8 mouse cellular contexts compared by ENCODE assay signal in genomic region chr15:83167126-83167525, GRCm38 (mm10). TPM values are rescaled to one million over a fixed set of nuclear protein-coding genes. Genes with fewer than 3 reads are reported as not detected.
A peak's percentile ranks its signal among the peaks of the same experiment; 100 is the strongest.
DNase-seq lines count a peak whose midpoint lies in the region; ATAC-seq and TF ChIP-seq lines count a peak whose summit lies in the region.

No protein-coding gene starts in this region.

- peak overlapping the region; percentile 10; the same call in 1 of the 2 replicates for H3K4me2 ChIP-seq in kidney, postnatal 0 days (ENCODE audit: low read length)

- peak overlapping the region; percentile 24; the same call in 1 of the 2 replicates for H3K9ac ChIP-seq in kidney, postnatal 0 days (ENCODE audit: low read depth, low read length)

- 33% methylated on average over 5 of the region's 5 CpGs for WGBS in kidney, postnatal 0 days
- 90% methylated on average over 5 of the region's 5 CpGs for WGBS in macrophage (ENCODE audit: missing documents)

- ATAC-seq in kidney, postnatal 0 days (replicated peaks; ENCODE audit: low FRiP score, low read depth): peak; percentile 14; the same call in 1 of the 2 replicates

- peak overlapping the region; percentile 47 for H3K27ac ChIP-seq in kidney, postnatal 0 days
- peak overlapping the region; percentile 12; the same call in 1 of the 2 replicates for H3K27ac ChIP-seq in macrophage

- H3K9me3 ChIP-seq in kidney, postnatal 0 days (replicated peaks; ENCODE audit: low read length): no peaks in the 10 kb centered on the region

- no peak overlapping the region for H3K4me3 ChIP-seq in kidney, postnatal 0 days (replicated peaks; ENCODE audit: low read depth, low read length)
- no peak overlapping the region for H3K4me3 ChIP-seq in macrophage (ENCODE audit: inconsistent target)

- peaks cover 41% of the 10 kb centered on the region for H3K4me1 ChIP-seq in kidney, postnatal 0 days (replicated peaks; ENCODE audit: insufficient read depth, low read length)

- peaks cover 8% of the 10 kb centered on the region; the same call in 1 of the 2 replicates for H3K36me3 ChIP-seq in kidney, postnatal 0 days (ENCODE audit: insufficient read depth, low read length)
- peaks cover 15% of the 10 kb centered on the region for H3K36me3 ChIP-seq in macrophage (ENCODE audit: inconsistent target)

- H3K79me2 ChIP-seq in macrophage (ENCODE audit: inconsistent target): peaks cover 62% of the 10 kb centered on the region

- H3K27me3 ChIP-seq in kidney, postnatal 0 days (ENCODE audit: insufficient read depth, low read length): no peaks in the 10 kb centered on the region

- DNase-seq in cerebellum, adult 8-10 months: peak; percentile 13
- no peak for DNase-seq in cerebellum, adult 11 months
- peak; percentile 55 for DNase-seq in kidney, postnatal 0 days (ENCODE audit: low spot score)
- no peak for DNase-seq in kidney, adult 18-20 months
- peak; percentile 54 for DNase-seq in kidney, postnatal 10 days
- DNase-seq in right cerebral cortex, adult 2 months (ENCODE audit: low spot score in 2 of 2): no peak
- no peak for DNase-seq in ovary, postnatal 14 days (ENCODE audit: low spot score)

- TF ChIP-seq CTCF in kidney, postnatal 0 days (IDR thresholded peaks at IDR 0.05; ENCODE audit: low read depth): no peak

RNA-seq across cellular contexts. Expression of gene Cyb5r3, which starts 5.3 kb away (rescaled TPM):
- polyA plus RNA-seq in kidney, postnatal 0 days (2015; fragmentation: Nextera tagmentation; extraction: Ambion mirVana): 90.9 and 104 TPM in 2 replicates
- 10 to 100 TPM; 12.0 to 63.5 (median 25.2) TPM for total RNA-seq in macrophage (2018; cell fraction: chromatin; rRNA removed)
- 100 to 1,000 TPM in 21 of 26 experiments, 10 to 100 TPM in 5; 77.6 to 133 (median 112) TPM for total RNA-seq in macrophage (2018; cell fraction: cytosol; rRNA removed)
- total RNA-seq in macrophage (2018; cell fraction: nucleus; rRNA removed): 10 to 100 TPM; 19.6 to 67.0 (median 35.6) TPM
- polyA plus RNA-seq in macrophage (2018): 102 to 248 TPM (median 154 TPM) in 3 replicates

RNA-seq across cellular contexts. Expression of gene Poldip3, which starts 17.9 kb away (rescaled TPM):
- 88.6 and 101 TPM in 2 replicates for polyA plus RNA-seq in kidney, postnatal 0 days (2015; fragmentation: Nextera tagmentation; extraction: Ambion mirVana)
- total RNA-seq in macrophage (2018; cell fraction: chromatin; rRNA removed): 100 to 1,000 TPM; 146 to 247 (median 200) TPM
- 100 to 1,000 TPM in 2 of 26 experiments, 10 to 100 TPM in 24; 75.1 to 105 (median 86.4) TPM for total RNA-seq in macrophage (2018; cell fraction: cytosol; rRNA removed)
- 100 to 1,000 TPM; 107 to 217 (median 136) TPM for total RNA-seq in macrophage (2018; cell fraction: nucleus; rRNA removed)
- 48.8 to 64.2 TPM (median 61.5 TPM) in 3 replicates for polyA plus RNA-seq in macrophage (2018)

RNA-seq across cellular contexts. Expression of gene Rrp7a, which starts 44.5 kb away (rescaled TPM):
- 52.9 and 56.2 TPM in 2 replicates for polyA plus RNA-seq in kidney, postnatal 0 days (2015; fragmentation: Nextera tagmentation; extraction: Ambion mirVana)
- 100 to 1,000 TPM in 4 of 26 experiments, 10 to 100 TPM in 22; 35.4 to 192 (median 66.1) TPM for total RNA-seq in macrophage (2018; cell fraction: chromatin; rRNA removed)
- 10 to 100 TPM; 32.6 to 61.8 (median 46.3) TPM for total RNA-seq in macrophage (2018; cell fraction: cytosol; rRNA removed)
- total RNA-seq in macrophage (2018; cell fraction: nucleus; rRNA removed): 100 to 1,000 TPM in 2 of 26 experiments, 10 to 100 TPM in 24; 41.1 to 136 (median 76.9) TPM
- polyA plus RNA-seq in macrophage (2018): 36.6 to 49.8 TPM (median 45.8 TPM) in 3 replicates

Comparison
In these comparisons a context has a peak if more than half of its experiments do, and no peak if none do; other contexts are left out.
1. DNase-seq: peak in cerebellum, adult 8-10 months (single experiment), kidney, postnatal 0 days (single experiment) and kidney, postnatal 10 days (single experiment); none in cerebellum, adult 11 months (single experiment), kidney, adult 18-20 months (single experiment), right cerebral cortex, adult 2 months (0 of 2) and ovary, postnatal 14 days (single experiment).